Mouse (Mus musculus) neutrophil, adult 5-6 weeks (primary cell): Measurements from ENCODE around the gene Mrpl39. TPM values are rescaled to one million over a fixed set of nuclear protein-coding genes. Genes with fewer than 3 reads are reported as not detected.

ENCODE experiments used
- ATAC-seq: fragments of 151-379, 151-347 bp; 2 replicates; pipeline ENCODE4 v1.8.0; 2017; ENCODE audit warnings: mild to moderate bottlenecking, moderate TSS enrichment; ENCODE audit not compliant: insufficient number of reproducible peaks, poor library complexity, low FRiP score, severe bottlenecking; ENCODE audit errors: extremely low read depth
- total RNA-seq: library from RNA; stranded (forward); fragments of 200-1000 nt; gene quantifications from 2 replicates; pipeline ENCODE4 v1.2.3, GENCODE M21; 2017

The Mrpl39 gene
- total RNA-seq, 1 experiment from 2014 or later: 27.2 TPM

DNA sequence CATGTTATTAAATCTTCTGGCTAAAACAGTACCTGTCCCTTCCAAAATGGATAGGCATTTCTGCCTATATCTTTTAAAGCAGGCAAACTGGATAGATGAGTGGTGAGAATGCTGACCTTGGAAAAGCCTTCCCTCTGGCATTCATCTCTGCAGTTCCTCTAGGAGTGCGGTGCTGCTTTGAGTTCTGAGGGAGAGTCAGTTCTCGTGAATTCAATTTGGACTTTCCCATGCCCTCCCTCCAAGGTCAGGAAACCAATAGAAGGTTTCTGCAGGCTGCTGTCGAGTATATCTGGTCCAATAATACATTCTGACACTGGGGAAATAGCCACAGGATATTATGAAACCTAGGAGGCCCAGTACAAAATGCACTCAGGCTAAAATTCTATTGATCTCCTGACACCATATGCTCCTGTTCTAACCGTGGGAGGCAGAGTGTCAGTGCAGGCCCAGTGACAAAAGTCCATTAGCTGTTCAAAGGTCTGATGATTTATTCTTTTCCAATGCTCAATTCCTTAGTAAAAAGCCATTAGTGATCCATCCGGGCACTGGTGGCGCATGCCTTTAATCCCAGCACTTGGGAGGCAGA, 10.3 kb upstream of the Mrpl39 start:
- ATAC-seq: no peak

DNA sequence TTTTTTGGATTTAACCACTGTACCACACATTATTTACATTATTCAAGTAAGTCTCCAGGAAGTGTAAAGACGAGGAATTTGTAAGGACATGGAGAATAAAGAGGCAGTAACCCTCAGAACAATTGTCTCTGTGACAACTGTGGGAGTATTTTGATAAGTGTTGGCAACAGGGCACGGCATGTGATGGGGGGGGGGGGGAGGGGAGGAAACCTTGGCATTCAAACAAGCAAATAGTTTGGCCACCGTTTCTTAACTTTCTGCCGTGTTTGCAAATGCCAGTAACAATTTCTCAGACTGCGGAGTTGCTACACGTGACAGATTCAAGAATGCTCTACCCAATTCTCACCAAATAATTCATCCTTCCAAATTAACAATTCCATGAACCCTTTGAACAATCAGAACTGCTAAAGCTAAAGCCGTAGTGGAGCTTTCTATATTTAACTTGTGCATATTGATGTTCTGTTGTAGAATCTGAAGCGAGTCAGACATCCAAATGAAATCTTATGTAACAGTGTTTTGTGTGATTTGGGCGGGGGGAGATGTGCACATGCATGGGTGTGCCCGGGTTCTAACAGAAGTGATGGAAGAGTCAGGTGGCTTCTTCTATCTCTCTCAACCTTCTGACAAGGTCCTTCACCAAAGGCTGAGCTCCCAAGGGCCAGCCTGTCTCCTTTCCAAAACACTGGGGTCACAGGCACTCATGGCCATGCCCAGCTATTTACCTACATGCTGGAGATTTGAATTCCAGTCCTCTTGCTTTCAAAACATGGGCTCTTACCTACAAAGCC, 9.4 kb upstream of the Mrpl39 start:
- no peak for ATAC-seq

DNA sequence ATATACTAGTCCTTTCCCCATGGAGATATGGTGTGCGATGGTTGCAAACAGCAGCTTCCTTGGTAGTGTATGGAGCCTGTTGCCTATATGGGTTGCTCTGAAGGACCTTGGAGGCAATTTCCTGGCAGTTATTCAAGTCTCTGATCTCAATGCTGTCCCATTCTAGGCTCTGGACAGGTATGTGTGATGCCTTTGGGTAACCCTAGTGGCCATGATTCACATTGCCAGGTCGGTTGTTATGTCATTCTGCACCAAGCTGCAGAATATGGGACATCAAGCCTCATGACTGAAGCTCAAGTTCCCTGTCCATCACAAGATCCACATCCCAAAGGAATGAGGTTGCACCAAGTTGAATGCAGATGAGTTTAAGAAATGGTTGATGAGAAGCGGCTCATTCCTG, 1.8 kb upstream of the Mrpl39 start:
- no peak for ATAC-seq

DNA sequence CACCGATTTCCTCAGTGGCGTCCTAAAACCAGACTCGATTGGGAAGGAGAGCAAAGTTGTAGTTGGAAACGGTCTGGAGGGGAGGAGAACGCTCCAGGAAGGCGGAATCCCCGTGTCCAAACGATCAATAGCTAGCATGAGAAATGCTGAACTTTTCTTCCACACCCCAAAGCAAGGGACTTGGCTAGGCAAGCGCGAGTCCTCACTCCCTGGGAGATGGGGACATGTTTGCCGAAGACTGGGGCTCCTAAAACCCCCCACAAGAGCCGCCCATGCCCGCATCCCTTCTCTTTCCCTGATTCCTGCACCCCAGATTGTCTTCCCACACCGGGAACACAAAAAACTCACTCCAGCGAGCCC, 756 bp downstream of the Mrpl39 start:
- no peak for ATAC-seq

DNA sequence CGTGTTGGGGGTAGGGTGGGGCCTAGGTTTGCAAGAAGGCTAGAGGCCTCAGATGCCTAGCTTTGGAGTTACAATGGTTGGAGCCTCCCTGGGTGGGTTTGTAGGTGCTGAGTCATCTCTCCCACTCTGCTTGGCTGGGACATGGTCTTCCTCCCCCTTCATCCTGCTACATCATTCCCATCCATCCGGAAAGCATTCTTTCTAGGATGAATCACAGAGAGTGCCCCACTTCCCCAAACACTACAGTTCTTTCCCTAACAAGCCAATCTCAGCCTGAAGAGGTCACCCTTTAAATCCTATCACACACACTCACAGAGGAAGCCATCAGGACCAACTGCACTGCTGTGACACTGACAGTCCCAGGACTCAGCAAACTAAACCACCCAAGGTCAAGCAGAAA, 14.9 kb downstream of the Mrpl39 start:
- no peak for ATAC-seq

DNA sequence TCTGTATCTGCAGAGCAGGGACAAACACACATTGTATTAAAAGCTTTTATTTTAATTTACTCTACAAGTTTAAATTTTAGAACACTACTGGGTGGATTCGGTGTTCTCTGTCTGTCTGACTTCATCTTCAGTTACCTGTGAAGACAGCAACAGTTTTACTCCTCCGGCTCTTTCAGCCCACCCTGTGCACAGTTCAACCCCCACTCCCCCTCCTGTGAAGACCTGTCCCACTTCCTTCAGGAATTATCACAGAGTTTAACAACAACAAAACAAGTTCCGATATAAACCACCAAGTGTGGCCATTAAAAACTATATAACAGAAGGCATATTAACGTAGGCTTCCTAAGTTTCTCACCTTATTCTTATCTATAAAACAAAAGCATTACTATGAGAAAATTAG, 17.3 kb downstream of the Mrpl39 start:
- ATAC-seq: no peak

DNA sequence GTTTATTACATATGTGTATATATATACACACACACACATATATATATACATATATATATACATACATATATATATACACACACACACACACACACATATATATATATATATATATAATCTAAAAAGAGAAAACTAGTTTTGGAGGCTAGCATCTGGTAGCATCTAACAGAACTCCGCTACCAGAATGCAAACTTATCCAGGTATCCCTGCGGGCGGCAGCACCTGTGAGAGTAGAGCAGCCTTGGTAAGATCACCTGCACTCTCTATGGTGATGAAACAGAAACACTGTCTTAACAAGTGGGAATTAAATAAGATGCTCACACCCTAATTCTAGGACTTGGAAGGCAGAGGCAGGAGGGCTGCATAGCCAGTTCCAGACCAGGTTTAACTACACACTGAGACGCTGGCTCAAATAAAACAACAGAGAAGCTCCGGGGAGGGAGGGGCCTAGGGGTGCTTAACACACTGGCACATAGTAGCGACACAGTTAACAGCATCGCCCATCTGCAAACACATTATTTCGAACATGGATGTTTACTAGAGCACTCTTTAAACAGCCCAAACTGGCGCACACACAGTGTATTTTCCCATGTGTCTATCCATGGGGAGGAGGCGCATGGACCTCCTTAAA, 17.8 kb downstream of the Mrpl39 start:
- ATAC-seq: no peak

DNA sequence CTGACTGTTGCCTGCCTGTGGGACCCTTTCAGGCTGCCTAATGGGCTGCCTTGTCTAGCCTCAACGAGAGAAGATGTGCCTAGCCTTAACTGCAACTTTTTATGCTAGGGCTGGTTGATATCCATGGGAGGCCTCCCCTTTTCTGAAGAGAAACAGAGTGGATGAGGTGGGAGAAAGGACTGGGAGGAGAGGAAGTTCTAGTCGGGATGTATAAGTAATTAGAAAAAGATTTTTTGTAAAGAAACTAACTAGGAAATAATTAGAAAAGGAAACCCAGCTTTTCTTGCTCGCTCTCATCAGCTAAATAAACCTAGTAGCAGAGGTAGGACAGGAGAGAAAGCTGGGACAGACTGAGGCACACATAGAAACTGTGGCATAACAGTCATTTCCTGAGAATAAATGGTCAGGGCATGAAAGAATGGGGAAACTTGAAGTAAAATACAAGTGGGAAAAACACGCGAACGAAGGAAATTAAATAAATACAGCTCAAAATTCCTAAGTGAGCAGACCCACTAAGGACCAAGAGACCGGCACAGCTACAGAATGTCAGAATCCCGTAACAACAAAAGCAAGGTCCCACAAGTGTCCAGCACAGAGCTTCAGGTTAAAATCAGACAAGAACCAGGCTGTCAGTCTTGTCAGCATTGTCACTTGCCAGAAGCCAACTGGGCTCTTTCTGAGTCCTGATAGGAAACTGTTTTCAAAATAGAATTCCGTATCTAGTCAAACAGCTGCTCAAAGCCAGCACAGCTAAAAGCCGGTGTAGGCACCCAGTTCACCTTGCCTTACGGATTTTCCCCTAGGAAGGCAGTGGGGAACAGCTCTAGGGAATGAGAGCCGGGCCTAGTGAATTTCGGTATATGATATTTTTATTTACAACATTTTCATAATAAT, 18.6 kb downstream of the Mrpl39 start:
- ATAC-seq: no peak

DNA sequence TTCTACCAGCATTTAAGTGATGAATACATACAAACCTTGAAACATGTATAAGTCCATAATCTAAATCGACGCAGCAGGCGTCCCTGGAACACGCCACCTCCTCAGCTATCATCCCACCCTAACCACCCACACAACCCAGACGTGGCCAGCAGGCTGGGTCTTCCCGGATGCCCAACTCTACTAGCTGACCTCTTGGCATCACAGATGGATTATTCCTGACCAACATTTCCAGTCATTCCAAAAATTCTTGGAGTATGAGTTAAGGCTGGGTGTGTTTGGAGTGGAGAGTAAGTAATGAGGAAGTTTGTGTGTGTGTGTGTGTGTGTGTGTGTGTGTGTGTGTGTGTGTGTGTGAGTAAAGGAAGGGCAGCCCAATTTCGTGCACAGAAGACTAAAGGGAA, 19.3 kb downstream of the Mrpl39 start:
- ATAC-seq: no peak

DNA sequence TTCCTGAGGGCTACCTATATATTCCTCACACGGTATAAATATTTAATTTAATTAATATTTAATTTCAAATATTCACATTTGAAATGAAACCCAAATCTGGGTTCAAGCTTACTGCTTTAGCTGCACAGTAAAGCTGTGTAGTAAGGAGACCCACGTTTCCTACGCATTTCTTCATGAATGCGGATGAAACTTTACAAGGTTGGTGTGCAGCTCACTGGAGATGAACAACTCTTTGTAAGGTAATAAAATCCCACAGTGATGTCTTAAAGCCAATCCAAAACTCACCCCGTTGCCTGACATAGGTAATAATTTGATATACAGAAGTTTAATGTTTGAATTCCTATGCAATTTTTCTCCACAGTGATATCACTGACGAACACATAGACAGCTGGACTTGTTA, 20.6 kb downstream of the Mrpl39 start:
- no peak for ATAC-seq

DNA sequence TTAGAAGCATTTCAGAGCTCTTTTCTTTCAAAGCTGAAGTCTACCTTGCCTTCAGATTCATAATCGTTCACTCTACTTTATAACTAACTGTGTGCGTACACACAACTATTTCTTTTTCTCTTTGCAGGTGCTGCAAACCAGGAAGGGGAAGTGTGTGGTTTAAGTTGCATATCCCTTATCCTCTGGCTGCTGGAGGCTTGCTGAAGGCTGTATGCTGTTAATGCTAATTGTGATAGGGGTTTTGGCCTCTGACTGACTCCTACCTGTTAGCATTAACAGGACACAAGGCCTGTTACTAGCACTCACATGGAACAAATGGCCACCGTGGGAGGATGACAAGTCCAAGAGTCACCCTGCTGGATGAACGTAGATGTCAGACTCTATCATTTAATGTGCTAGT, 21.6 kb downstream of the Mrpl39 start:
- peak; percentile 67 for ATAC-seq

DNA sequence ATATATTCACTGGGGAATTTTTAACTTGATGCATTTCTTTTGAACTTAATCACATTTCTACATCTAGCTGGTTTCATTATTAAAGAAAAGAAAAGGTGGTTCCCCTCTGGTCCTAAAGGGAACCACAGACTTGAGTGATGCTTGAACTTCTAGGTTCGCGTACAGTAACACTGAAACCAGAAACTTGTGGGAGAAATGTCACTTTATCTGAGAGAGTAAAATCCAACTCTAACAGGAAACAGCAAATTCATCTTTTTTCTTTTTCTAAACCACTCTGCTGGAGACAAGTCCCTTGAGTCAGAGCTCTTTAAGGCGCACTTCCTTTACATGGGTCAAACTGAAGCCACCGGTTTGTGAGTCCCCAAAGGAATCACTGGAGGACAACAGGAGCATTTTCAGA, 22.4 kb downstream of the Mrpl39 start:
- peak; percentile 64; the same call in 1 of the 2 replicates for ATAC-seq

DNA sequence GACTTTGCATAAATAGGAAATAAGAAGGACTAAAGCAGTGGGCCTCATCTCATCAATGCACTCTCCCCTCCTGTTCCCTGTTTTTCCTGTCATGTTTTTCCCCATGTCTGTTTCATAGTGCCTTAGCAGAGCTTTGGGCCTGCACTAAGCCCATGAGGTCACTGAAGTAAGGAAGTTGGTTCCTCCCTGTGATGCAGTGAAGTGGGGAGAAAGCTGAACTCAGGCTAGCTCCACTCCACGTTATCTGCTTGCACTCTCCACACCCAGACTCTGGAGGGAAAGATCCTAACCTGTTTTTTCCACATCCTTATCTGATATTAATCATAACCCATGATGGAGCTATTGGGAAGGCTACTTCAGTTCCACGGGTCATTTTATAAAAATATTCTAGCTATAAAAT, 26.9 kb downstream of the Mrpl39 start:
- ATAC-seq: no peak

DNA sequence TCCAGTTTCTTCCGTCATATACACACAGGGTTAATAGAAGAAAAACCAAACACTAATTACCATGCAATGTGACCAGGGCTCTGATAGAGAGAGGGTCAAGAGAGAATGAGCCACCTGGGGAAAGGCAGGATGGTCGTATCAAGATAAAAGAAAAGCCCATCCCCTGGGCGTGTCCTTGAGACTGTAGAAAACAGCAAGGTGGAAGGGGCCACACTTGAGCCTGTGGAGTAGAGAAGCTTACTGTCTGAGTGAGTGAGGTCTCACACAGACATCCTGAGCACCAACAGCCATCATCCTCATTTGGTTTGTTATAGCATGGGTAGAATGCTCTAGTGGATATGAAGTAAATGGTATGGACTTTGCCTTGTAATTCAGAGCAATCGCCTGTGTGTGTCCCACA, 27.7 kb downstream of the Mrpl39 start:
- no peak for ATAC-seq

DNA sequence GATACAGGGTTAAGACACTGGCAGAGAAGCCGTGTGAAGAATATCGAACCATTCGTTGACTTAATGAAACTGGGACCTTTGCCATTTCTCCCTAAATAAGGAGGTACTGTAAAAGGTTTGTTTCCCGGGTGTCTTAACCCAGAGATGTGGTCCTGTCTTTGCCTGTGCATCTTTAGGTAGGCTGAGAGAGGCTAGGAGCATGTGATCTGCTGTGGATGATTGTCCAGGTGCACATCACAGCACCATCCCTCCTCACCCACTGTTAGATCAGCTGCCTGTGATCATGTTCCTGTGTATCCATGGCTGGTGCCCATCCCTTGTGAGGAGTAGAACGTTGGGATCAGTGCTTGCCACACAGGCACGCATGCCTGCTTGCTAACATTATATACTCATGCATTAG, 29.0 kb downstream of the Mrpl39 start:
- ATAC-seq: no peak

DNA sequence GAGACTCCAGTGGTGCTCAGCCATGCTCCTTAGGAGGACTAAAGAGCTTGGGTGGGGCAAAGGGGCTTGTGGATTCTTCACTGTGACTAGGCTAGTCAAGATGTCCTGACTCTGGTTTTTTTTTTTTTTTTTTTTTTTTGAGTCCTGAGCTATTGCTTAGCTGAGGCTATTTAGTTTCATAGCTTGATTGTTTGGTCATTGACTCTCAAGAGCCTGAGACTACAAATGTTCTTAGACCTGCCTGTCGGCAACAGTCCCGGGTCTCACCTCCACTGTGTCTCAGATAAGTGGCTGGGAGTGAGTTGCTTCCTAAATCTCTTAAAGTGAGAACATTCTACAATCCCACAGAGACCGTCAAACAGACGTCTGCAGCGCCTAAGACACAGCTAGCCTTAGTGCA, 30.0 kb downstream of the Mrpl39 start:
- no peak for ATAC-seq

DNA sequence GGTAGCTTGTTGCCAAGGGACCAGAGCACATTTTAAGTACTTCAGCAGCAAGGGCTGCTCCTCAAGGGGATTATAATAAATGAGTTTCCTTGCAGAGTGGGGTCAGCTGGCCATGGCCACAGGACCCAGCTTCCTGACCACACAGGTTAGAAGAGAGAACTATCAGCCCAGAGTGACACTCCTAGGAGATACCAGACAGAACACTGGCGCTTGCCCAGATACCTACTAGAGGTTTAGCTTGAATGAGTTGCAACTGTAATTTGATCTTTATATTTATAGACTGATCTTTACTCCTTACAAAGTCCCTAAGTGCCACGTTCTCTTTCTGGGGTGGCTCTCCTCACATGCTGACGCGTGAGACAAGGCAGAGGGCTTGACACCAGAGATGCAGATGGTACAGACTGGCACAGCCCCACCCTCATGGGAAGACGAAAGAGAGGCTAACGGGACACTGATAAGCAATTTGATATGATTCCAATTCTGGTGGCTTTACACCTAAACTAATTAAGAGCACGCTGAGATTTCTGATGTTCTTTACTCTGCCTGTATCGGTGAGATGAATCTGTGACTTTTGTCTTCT, 30.8 kb downstream of the Mrpl39 start:
- ATAC-seq: no peak

DNA sequence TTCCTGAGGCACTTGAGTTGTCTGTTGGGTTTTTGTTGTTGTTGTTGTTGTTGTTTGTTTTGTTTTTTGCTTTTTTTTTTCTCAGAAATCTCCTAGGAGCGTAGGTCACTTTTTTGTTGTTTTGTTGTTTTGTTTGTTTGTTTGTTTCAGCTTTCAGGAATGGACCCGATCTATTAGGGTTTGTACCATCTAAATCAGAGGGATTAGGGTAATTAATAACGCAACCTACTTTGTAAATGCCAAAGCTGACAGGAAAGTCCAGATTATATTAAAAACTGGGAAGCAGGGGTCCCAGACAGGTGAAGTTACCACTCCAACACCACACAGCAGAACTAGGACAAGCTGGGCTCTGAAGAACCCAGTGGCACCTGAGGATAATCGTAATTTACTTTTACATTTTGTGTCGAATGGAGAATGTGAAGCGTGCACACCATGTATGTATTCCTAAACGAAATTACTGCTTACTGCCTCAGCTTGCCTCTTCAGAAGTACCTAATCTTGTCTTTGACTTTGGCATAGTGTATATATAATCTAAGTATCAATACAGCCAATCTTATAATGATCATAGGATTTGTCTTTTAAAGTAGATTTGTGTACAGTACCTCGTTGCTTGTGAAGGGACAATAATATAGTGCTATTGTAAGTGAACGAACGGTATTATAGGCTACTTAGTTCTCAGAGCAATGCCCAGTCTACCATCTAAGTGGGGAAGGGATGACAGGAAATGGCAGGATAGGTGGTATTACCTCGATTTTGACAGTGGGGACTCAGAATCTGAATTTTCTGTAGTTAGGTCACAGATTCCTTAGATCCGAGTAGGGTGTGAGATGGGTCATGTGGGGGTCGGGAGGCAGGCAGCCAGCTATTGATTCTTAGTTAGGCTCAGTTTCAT, 31.5 kb downstream of the Mrpl39 start:
- no peak for ATAC-seq
